ENCODE assay signal across 11 mouse cellular contexts in genomic region chr12:53768392-53768791, GRCm38 (mm10).
DNase-seq lines count a peak whose midpoint lies in the region; ATAC-seq and TF ChIP-seq lines count a peak whose summit lies in the region.
"Had no signal": no experiment of that assay in that cellular context is flagged by ENCODE, and none has a peak within 500 bp of the region (broad histone marks: within the 10 kb centered on the region; RNA-seq: fewer than 3 reads in every experiment).

No protein-coding gene starts in this region.

- H3K27ac ChIP-seq in hindbrain, embryonic 11.5 days (ENCODE audit: low read depth, low read length), result no peak overlapping the region; the same call in 1 of the 2 replicates
- no peak overlapping the region for H3K27ac ChIP-seq in hindbrain, embryonic 10.5 days
- H3K27ac ChIP-seq in kidney, embryonic 15.5 days, result no peak overlapping the region
- H3K27ac ChIP-seq in neural tube, embryonic 12.5 days, result no peak overlapping the region
- H3K27ac ChIP-seq in cerebellum, adult 2 months (ENCODE audit: insufficient read depth, low read length), result no peak overlapping the region
- H3K27ac ChIP-seq: embryonic facial prominence, embryonic 15.5 days had no signal

- no peaks in the 10 kb centered on the region for H3K9me3 ChIP-seq in hindbrain, embryonic 11.5 days (ENCODE audit: control insufficient read depth, low read length)
- no peaks in the 10 kb centered on the region for H3K9me3 ChIP-seq in hindbrain, embryonic 10.5 days
- H3K9me3 ChIP-seq in kidney, embryonic 15.5 days (replicated peaks), result no peaks in the 10 kb centered on the region
- no peaks in the 10 kb centered on the region for H3K9me3 ChIP-seq in neural tube, embryonic 12.5 days
- H3K9me3 ChIP-seq: embryonic facial prominence, embryonic 15.5 days; megakaryocyte, embryonic 14.5 days had no signal

- no peak overlapping the region for H3K9ac ChIP-seq in hindbrain, embryonic 11.5 days (ENCODE audit: low read depth, low read length)
- H3K9ac ChIP-seq in kidney, embryonic 15.5 days, result no peak overlapping the region
- no peak overlapping the region for H3K9ac ChIP-seq in neural tube, embryonic 12.5 days
- H3K9ac ChIP-seq: embryonic facial prominence, embryonic 15.5 days had no signal

- no peak overlapping the region for H3K4me2 ChIP-seq in hindbrain, embryonic 11.5 days (replicated peaks; ENCODE audit: low read depth, low read length)
- H3K4me2 ChIP-seq in kidney, embryonic 15.5 days, result peak overlapping the region; percentile 26
- peak overlapping the region; percentile 17; the same call in 1 of the 2 replicates for H3K4me2 ChIP-seq in neural tube, embryonic 12.5 days (replicated peaks)
- H3K4me2 ChIP-seq: embryonic facial prominence, embryonic 15.5 days had no signal

- no peaks in the 10 kb centered on the region for H3K4me1 ChIP-seq in hindbrain, embryonic 11.5 days (replicated peaks; ENCODE audit: control insufficient read depth, insufficient read depth, low read length)
- peaks cover 29% of the 10 kb centered on the region for H3K4me1 ChIP-seq in hindbrain, embryonic 10.5 days (replicated peaks)
- H3K4me1 ChIP-seq in kidney, embryonic 15.5 days, result peaks cover 10% of the 10 kb centered on the region; the same call in 1 of the 2 replicates
- peaks cover 19% of the 10 kb centered on the region for H3K4me1 ChIP-seq in neural tube, embryonic 12.5 days
- no peaks in the 10 kb centered on the region for H3K4me1 ChIP-seq in cerebellum, adult 2 months (ENCODE audit: control insufficient read depth, insufficient read depth, low read length)
- H3K4me1 ChIP-seq: embryonic facial prominence, embryonic 15.5 days; megakaryocyte, embryonic 14.5 days had no signal

- ATAC-seq in hindbrain, embryonic 11.5 days (ENCODE audit: low FRiP score), result no peak
- no peak for ATAC-seq in kidney, embryonic 15.5 days (replicated peaks; ENCODE audit: low FRiP score)
- no peak for ATAC-seq in neural tube, embryonic 12.5 days (ENCODE audit: low FRiP score, low read depth)

- H3K27me3 ChIP-seq in hindbrain, embryonic 11.5 days (ENCODE audit: control insufficient read depth, insufficient read depth, low read length), result no peaks in the 10 kb centered on the region
- no peaks in the 10 kb centered on the region for H3K27me3 ChIP-seq in hindbrain, embryonic 10.5 days (ENCODE audit: insufficient read depth, poor library complexity, severe bottlenecking)
- H3K27me3 ChIP-seq in kidney, embryonic 15.5 days, result peaks cover 5% of the 10 kb centered on the region; the same call in 1 of the 2 replicates
- no peaks in the 10 kb centered on the region for H3K27me3 ChIP-seq in neural tube, embryonic 12.5 days (replicated peaks)
- no peaks in the 10 kb centered on the region for H3K27me3 ChIP-seq in cerebellum, adult 2 months (ENCODE audit: control insufficient read depth, insufficient read depth, low read length)
- H3K27me3 ChIP-seq: embryonic facial prominence, embryonic 15.5 days; megakaryocyte, embryonic 14.5 days had no signal

- 78% methylated on average over 11 of the region's 11 CpGs for WGBS in hindbrain, embryonic 11.5 days
- 83% methylated on average over 11 of the region's 11 CpGs for WGBS in hindbrain, embryonic 10.5 days
- 31% methylated on average over 11 of the region's 11 CpGs for WGBS in kidney, embryonic 15.5 days
- 55% methylated on average over 11 of the region's 11 CpGs for WGBS in neural tube, embryonic 12.5 days
- 90% methylated on average over 11 of the region's 11 CpGs for WGBS in cerebellum, adult 2 months

- no peaks in the 10 kb centered on the region for H3K36me3 ChIP-seq in hindbrain, embryonic 11.5 days (ENCODE audit: control insufficient read depth, insufficient read depth, low read length)
- H3K36me3 ChIP-seq in hindbrain, embryonic 10.5 days, result no peaks in the 10 kb centered on the region
- no peaks in the 10 kb centered on the region for H3K36me3 ChIP-seq in kidney, embryonic 15.5 days
- H3K36me3 ChIP-seq in neural tube, embryonic 12.5 days, result no peaks in the 10 kb centered on the region
- H3K36me3 ChIP-seq: embryonic facial prominence, embryonic 15.5 days had no signal

- TF ChIP-seq POLR2A in cerebellum, adult 2 months (IDR thresholded peaks at IDR 0.05; ENCODE audit: borderline replicate concordance, insufficient read depth, low read length), result no peak

- peak; percentile 34 for DNase-seq in hindbrain, embryonic 11.5 days (ENCODE audit: low spot score)
- DNase-seq in hindbrain, embryonic 10.5 days (ENCODE audit: low spot score), result no peak
- peak; percentile 63 for DNase-seq in embryo, embryonic 10.5 days (ENCODE audit: low spot score)
- DNase-seq in cerebellum, adult 9-10 months, result no peak
- DNase-seq in cerebellum, adult 2 months, result no peak
- no peak for DNase-seq in ovary, postnatal 10 days (ENCODE audit: low spot score)
- DNase-seq: right cerebral cortex, postnatal 25 days had no signal

- H3K4me3 ChIP-seq in hindbrain, embryonic 11.5 days (ENCODE audit: low read depth, low read length), result no peak overlapping the region
- no peak overlapping the region for H3K4me3 ChIP-seq in hindbrain, embryonic 10.5 days
- peak overlapping the region; percentile 19 for H3K4me3 ChIP-seq in kidney, embryonic 15.5 days (replicated peaks)
- H3K4me3 ChIP-seq in neural tube, embryonic 12.5 days, result no peak overlapping the region
- no peak overlapping the region for H3K4me3 ChIP-seq in cerebellum, adult 2 months (replicated peaks; ENCODE audit: insufficient read depth, low read depth, low read length)
- H3K4me3 ChIP-seq: embryonic facial prominence, embryonic 15.5 days; megakaryocyte, embryonic 14.5 days had no signal

- no peak for TF ChIP-seq CTCF in cerebellum, adult 2 months (IDR thresholded peaks at IDR 0.05; ENCODE audit: borderline replicate concordance, insufficient read depth, low read depth, low read length)

Comparison
In these comparisons a context has a peak if more than half of its experiments do, and no peak if none do; other contexts are left out.
1. DNase-seq: peak in hindbrain, embryonic 11.5 days (single experiment) and embryo, embryonic 10.5 days (single experiment); none in hindbrain, embryonic 10.5 days (single experiment), cerebellum, adult 9-10 months (single experiment), cerebellum, adult 2 months (0 of 2) and ovary, postnatal 10 days (single experiment).